Mouse (Mus musculus): ENCODE data around the gene Taf5. TPM values are rescaled to one million over a fixed set of nuclear protein-coding genes. Genes with fewer than 3 reads are reported as not detected.

The Taf5 gene
- 4.3 TPM in 2 replicates for polyA plus RNA-seq (2015; fragmentation: Nextera tagmentation; extraction: Ambion mirVana)

GRCm38 (mm10) chr19:47067096-47067882, at the start of gene Taf5:
TSS of gene Taf5 (plus strand) at chr19:47067746.
- Histone ChIP-seq H3K9ac (peak within 1 kb of the TSS; percentile 98), H3K4me1 (replicated peaks) (peaks cover 27% of the 10 kb centered on the region), H3K27ac (peak within 1 kb of the TSS; percentile 94), H3K36me3 (peaks cover 23% of the 10 kb centered on the region), H3K9me3 (replicated peaks) (no peaks in the 10 kb centered on the region), H3K27me3 (no peaks in the 10 kb centered on the region), H3K4me3 (replicated peaks) (peak within 1 kb of the TSS; percentile 100), H3K4me2 (peak within 1 kb of the TSS; percentile 87)
- WGBS (ENCODE audit: insufficient replicate concordance), result 8% methylated on average over 49 of the region's 49 CpGs
- ATAC-seq (ENCODE audit: low read depth) (peak; percentile 51), DNase-seq (peak; percentile 97)

GRCm38 (mm10) chr19:47017831-47018230, 49.7 kb upstream of the Taf5 start:
- Histone ChIP-seq H3K9me3 (replicated peaks) (no peaks in the 10 kb centered on the region), H3K36me3 (no peaks in the 10 kb centered on the region), H3K4me1 (replicated peaks) (peaks cover 17% of the 10 kb centered on the region), H3K9ac (no peak overlapping the region), H3K27ac (no peak overlapping the region), H3K27me3 (peaks cover 87% of the 10 kb centered on the region), H3K4me2 (no peak overlapping the region), H3K4me3 (replicated peaks) (no peak overlapping the region)
- ATAC-seq (ENCODE audit: low read depth) (no peak), DNase-seq (no peak)
- WGBS (ENCODE audit: insufficient replicate concordance), result 13% methylated on average over 3 of the region's 3 CpGs

- Histone ChIP-seq H3K27me3 (peaks cover 87% of the 10 kb centered on the region), H3K4me1 (replicated peaks) (peaks cover 17% of the 10 kb centered on the region), H3K9me3 (replicated peaks) (no peaks in the 10 kb centered on the region), H3K4me3 (replicated peaks) (no peak overlapping the region), H3K36me3 (no peaks in the 10 kb centered on the region), H3K4me2 (no peak overlapping the region), H3K9ac (no peak overlapping the region), H3K27ac (no peak overlapping the region)
- DNase-seq, result no peak
- ATAC-seq (ENCODE audit: low read depth), result no peak
- 32% methylated on average over 2 of the region's 2 CpGs for WGBS (ENCODE audit: insufficient replicate concordance)
These were observed 49.2 kb upstream of the Taf5 start for GRCm38 (mm10) chr19:47018330-47018729.

- Histone ChIP-seq H3K27me3 (peaks cover 84% of the 10 kb centered on the region), H3K9ac (no peak overlapping the region), H3K9me3 (replicated peaks) (no peaks in the 10 kb centered on the region), H3K4me3 (replicated peaks) (no peak overlapping the region), H3K4me1 (replicated peaks) (peaks cover 13% of the 10 kb centered on the region), H3K4me2 (no peak overlapping the region), H3K36me3 (no peaks in the 10 kb centered on the region), H3K27ac (no peak overlapping the region)
- DNase-seq (no peak), ATAC-seq (ENCODE audit: low read depth) (no peak)
- 39% methylated on average over 6 of the region's 6 CpGs for WGBS (ENCODE audit: insufficient replicate concordance)
These were observed 48.2 kb upstream of the Taf5 start for GRCm38 (mm10) chr19:47019326-47019725.

GRCm38 (mm10) chr19:47022709-47023108, 44.8 kb upstream of the Taf5 start:
- WGBS (ENCODE audit: insufficient replicate concordance), result 56% methylated on average over 4 of the region's 4 CpGs
- no peak for ATAC-seq (ENCODE audit: low read depth)
- Histone ChIP-seq H3K4me3 (replicated peaks) (no peak overlapping the region), H3K4me1 (replicated peaks) (no peaks in the 10 kb centered on the region), H3K4me2 (no peak overlapping the region), H3K9ac (no peak overlapping the region), H3K27me3 (peaks cover 51% of the 10 kb centered on the region), H3K27ac (no peak overlapping the region), H3K9me3 (replicated peaks) (no peaks in the 10 kb centered on the region), H3K36me3 (no peaks in the 10 kb centered on the region)
- no peak for DNase-seq

GRCm38 (mm10) chr19:47023546-47023945, 44.0 kb upstream of the Taf5 start:
- no peaks in the 10 kb centered on the region for H3K4me1 ChIP-seq (replicated peaks)
- ATAC-seq (ENCODE audit: low read depth) (no peak), DNase-seq (no peak)
- no peaks in the 10 kb centered on the region for H3K36me3 ChIP-seq
- no peak overlapping the region for H3K27ac ChIP-seq
- H3K4me2 ChIP-seq, result no peak overlapping the region
- H3K9me3 ChIP-seq (replicated peaks), result no peaks in the 10 kb centered on the region
- H3K27me3 ChIP-seq, result peaks cover 43% of the 10 kb centered on the region
- no peak overlapping the region for H3K4me3 ChIP-seq (replicated peaks)
- WGBS (ENCODE audit: insufficient replicate concordance), result 75% methylated on average over 13 of the region's 13 CpGs
- no peak overlapping the region for H3K9ac ChIP-seq

- H3K27me3 ChIP-seq, result peaks cover 30% of the 10 kb centered on the region
- no peaks in the 10 kb centered on the region for H3K4me1 ChIP-seq (replicated peaks)
- H3K4me2 ChIP-seq, result no peak overlapping the region
- DNase-seq, result no peak
- H3K9ac ChIP-seq, result no peak overlapping the region
- H3K27ac ChIP-seq, result no peak overlapping the region
- H3K9me3 ChIP-seq (replicated peaks), result no peaks in the 10 kb centered on the region
- 69% methylated on average over 10 of the region's 10 CpGs for WGBS (ENCODE audit: insufficient replicate concordance)
- H3K4me3 ChIP-seq (replicated peaks), result no peak overlapping the region
- no peak for ATAC-seq (ENCODE audit: low read depth)
- no peaks in the 10 kb centered on the region for H3K36me3 ChIP-seq
These were observed 42.6 kb upstream of the Taf5 start for GRCm38 (mm10) chr19:47024954-47025353.

GRCm38 (mm10) chr19:47026513-47026912, 41.0 kb upstream of the Taf5 start:
- ATAC-seq (ENCODE audit: low read depth), result no peak
- Histone ChIP-seq H3K36me3 (no peaks in the 10 kb centered on the region), H3K27me3 (peaks cover 21% of the 10 kb centered on the region), H3K27ac (no peak overlapping the region), H3K9ac (no peak overlapping the region), H3K4me2 (no peak overlapping the region), H3K4me3 (replicated peaks) (no peak overlapping the region), H3K9me3 (replicated peaks) (no peaks in the 10 kb centered on the region), H3K4me1 (replicated peaks) (no peaks in the 10 kb centered on the region)
- DNase-seq, result no peak
- 71% methylated on average over 4 of the region's 4 CpGs for WGBS (ENCODE audit: insufficient replicate concordance)

- Histone ChIP-seq H3K27ac (no peak overlapping the region), H3K4me3 (replicated peaks) (no peak overlapping the region), H3K4me2 (no peak overlapping the region), H3K4me1 (replicated peaks) (no peaks in the 10 kb centered on the region), H3K36me3 (peaks cover 15% of the 10 kb centered on the region), H3K27me3 (no peaks in the 10 kb centered on the region), H3K9ac (no peak overlapping the region), H3K9me3 (replicated peaks) (no peaks in the 10 kb centered on the region)
- WGBS (ENCODE audit: insufficient replicate concordance), result 80% methylated on average over 9 of the region's 9 CpGs
- ATAC-seq (ENCODE audit: low read depth) (no peak), DNase-seq (no peak)
These were observed 37.8 kb upstream of the Taf5 start for GRCm38 (mm10) chr19:47029796-47030195.

- no peaks in the 10 kb centered on the region for H3K27me3 ChIP-seq
- no peak overlapping the region for H3K4me3 ChIP-seq (replicated peaks)
- no peaks in the 10 kb centered on the region for H3K4me1 ChIP-seq (replicated peaks)
- no peak overlapping the region for H3K9ac ChIP-seq
- DNase-seq, result no peak
- H3K36me3 ChIP-seq, result peaks cover 25% of the 10 kb centered on the region
- no peak for ATAC-seq (ENCODE audit: low read depth)
- no peak overlapping the region for H3K27ac ChIP-seq
- H3K9me3 ChIP-seq (replicated peaks), result no peaks in the 10 kb centered on the region
- WGBS (ENCODE audit: insufficient replicate concordance), result 85% methylated on average over 6 of the region's 6 CpGs
- no peak overlapping the region for H3K4me2 ChIP-seq
These were observed 35.8 kb upstream of the Taf5 start for GRCm38 (mm10) chr19:47031770-47032169.

GRCm38 (mm10) chr19:47034916-47035315, 32.6 kb upstream of the Taf5 start:
- DNase-seq, result no peak
- Histone ChIP-seq H3K4me1 (replicated peaks) (no peaks in the 10 kb centered on the region), H3K4me3 (replicated peaks) (no peak overlapping the region), H3K4me2 (no peak overlapping the region), H3K27me3 (no peaks in the 10 kb centered on the region), H3K36me3 (peaks cover 49% of the 10 kb centered on the region), H3K27ac (no peak overlapping the region), H3K9ac (no peak overlapping the region), H3K9me3 (replicated peaks) (no peaks in the 10 kb centered on the region)
- no peak for ATAC-seq (ENCODE audit: low read depth)
- WGBS (ENCODE audit: insufficient replicate concordance), result 73% methylated on average over 4 of the region's 4 CpGs

GRCm38 (mm10) chr19:47036596-47036995, 30.9 kb upstream of the Taf5 start:
- Histone ChIP-seq H3K36me3 (peaks cover 63% of the 10 kb centered on the region), H3K4me1 (replicated peaks) (no peaks in the 10 kb centered on the region), H3K27ac (no peak overlapping the region), H3K4me3 (replicated peaks) (no peak overlapping the region), H3K4me2 (no peak overlapping the region), H3K9me3 (replicated peaks) (no peaks in the 10 kb centered on the region), H3K9ac (no peak overlapping the region), H3K27me3 (no peaks in the 10 kb centered on the region)
- ATAC-seq (ENCODE audit: low read depth), result no peak
- 83% methylated on average over 3 of the region's 3 CpGs for WGBS (ENCODE audit: insufficient replicate concordance)
- DNase-seq, result no peak

Measured in liver, embryonic 13.5 days (tissue).